Mouse (Mus musculus): ENCODE measurements around the gene Myh2. TPM values are rescaled to one million over a fixed set of nuclear protein-coding genes. Genes with fewer than 3 reads are reported as not detected.

Myh2 gene
- polyA plus RNA-seq, 1 experiment from 2014 or later, result not detected

DNA sequence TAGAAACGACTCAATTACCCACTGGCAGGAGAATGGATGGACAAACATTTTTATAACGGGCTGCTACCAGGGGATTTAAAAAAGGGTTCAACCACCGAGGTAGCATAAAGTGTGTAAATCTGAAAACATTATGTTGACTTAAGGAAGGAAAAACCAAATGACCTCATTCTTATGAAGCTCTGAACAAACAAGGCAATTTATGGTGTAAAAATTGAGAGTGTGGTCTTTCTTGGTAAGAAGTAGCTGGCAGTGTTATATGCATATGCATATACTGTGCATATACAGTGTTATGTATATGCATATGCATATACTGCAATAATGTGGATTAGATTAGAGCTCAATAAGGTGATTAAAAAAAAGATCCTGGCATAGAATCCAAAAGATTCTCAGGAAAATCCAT is 19.7 kb upstream of the Myh2 start:
- no peak for DNase-seq (ENCODE audit: low spot score, missing footprints)
- WGBS, result 81% methylated on average over 3 of the region's 3 CpGs

GRCm38 (mm10) chr11:67151651-67152630 is 18.9 kb upstream of the Myh2 start:
- H3K9ac ChIP-seq (ENCODE audit: low read length), result no peak overlapping the region
- ATAC-seq (ENCODE audit: low FRiP score) (no peak), DNase-seq (ENCODE audit: low spot score, missing footprints) (no peak)
- no peak overlapping the region for H3K27ac ChIP-seq (ENCODE audit: low read depth, low read length)
- H3K36me3 ChIP-seq (ENCODE audit: control insufficient read depth, insufficient read depth, low read length), result no peaks in the 10 kb centered on the region
- no peak overlapping the region for H3K4me3 ChIP-seq (ENCODE audit: low read depth, low read length)
- no peaks in the 10 kb centered on the region for H3K9me3 ChIP-seq (ENCODE audit: control insufficient read depth, low read length)
- H3K4me2 ChIP-seq, result no peak overlapping the region
- WGBS, result 83% methylated on average over 16 of the region's 16 CpGs
- H3K27me3 ChIP-seq (ENCODE audit: control insufficient read depth, insufficient read depth, low read length), result no peaks in the 10 kb centered on the region
- H3K4me1 ChIP-seq (ENCODE audit: control insufficient read depth, insufficient read depth, low read length), result no peaks in the 10 kb centered on the region

More for the DNA sequence above, 19.7 kb upstream of the Myh2 start:
- Histone ChIP-seq H3K27me3 (ENCODE audit: control insufficient read depth, insufficient read depth, low read length) (no peaks in the 10 kb centered on the region), H3K9me3 (ENCODE audit: control insufficient read depth, low read length) (no peaks in the 10 kb centered on the region), H3K4me1 (ENCODE audit: control insufficient read depth, insufficient read depth, low read length) (no peaks in the 10 kb centered on the region), H3K9ac (ENCODE audit: low read length) (no peak overlapping the region), H3K4me2 (no peak overlapping the region), H3K36me3 (ENCODE audit: control insufficient read depth, insufficient read depth, low read length) (no peaks in the 10 kb centered on the region), H3K4me3 (ENCODE audit: low read depth, low read length) (no peak overlapping the region), H3K27ac (ENCODE audit: low read depth, low read length) (no peak overlapping the region)
- no peak for ATAC-seq (ENCODE audit: low FRiP score)

DNA sequence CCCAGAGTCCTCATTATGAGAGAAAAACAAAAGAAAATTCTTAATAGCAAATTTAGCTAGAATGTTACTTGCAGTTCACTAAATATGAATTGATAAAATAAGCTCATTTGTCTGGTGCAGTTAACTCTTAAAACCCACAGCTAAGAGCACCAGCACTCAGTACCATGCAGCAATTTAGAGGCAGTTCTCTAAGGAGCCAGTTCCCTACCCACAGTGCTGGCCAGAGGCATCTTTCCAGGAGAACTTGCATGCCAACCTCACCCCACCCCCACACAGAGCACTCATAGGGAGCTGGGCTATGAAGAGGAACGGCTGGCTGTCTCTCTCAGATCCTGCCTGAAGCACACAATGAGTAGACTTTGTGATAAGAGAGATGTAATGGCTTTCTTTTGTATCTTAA is 17.7 kb upstream of the Myh2 start:
- Histone ChIP-seq H3K4me3 (ENCODE audit: low read depth, low read length) (no peak overlapping the region), H3K27me3 (ENCODE audit: control insufficient read depth, insufficient read depth, low read length) (no peaks in the 10 kb centered on the region), H3K27ac (ENCODE audit: low read depth, low read length) (no peak overlapping the region), H3K9me3 (ENCODE audit: control insufficient read depth, low read length) (no peaks in the 10 kb centered on the region), H3K4me1 (ENCODE audit: control insufficient read depth, insufficient read depth, low read length) (no peaks in the 10 kb centered on the region), H3K36me3 (ENCODE audit: control insufficient read depth, insufficient read depth, low read length) (no peaks in the 10 kb centered on the region), H3K4me2 (no peak overlapping the region), H3K9ac (ENCODE audit: low read length) (no peak overlapping the region)
- no peak for DNase-seq (ENCODE audit: low spot score, missing footprints)
- 5% methylated on average over 1 of the region's 1 CpGs for WGBS
- no peak for ATAC-seq (ENCODE audit: low FRiP score)

- DNase-seq (ENCODE audit: low spot score, missing footprints) (no peak), ATAC-seq (ENCODE audit: low FRiP score) (no peak)
- Histone ChIP-seq H3K36me3 (ENCODE audit: control insufficient read depth, insufficient read depth, low read length) (no peaks in the 10 kb centered on the region), H3K4me1 (ENCODE audit: control insufficient read depth, insufficient read depth, low read length) (no peaks in the 10 kb centered on the region), H3K9ac (ENCODE audit: low read length) (no peak overlapping the region), H3K27ac (ENCODE audit: low read depth, low read length) (no peak overlapping the region), H3K9me3 (ENCODE audit: control insufficient read depth, low read length) (no peaks in the 10 kb centered on the region), H3K4me3 (ENCODE audit: low read depth, low read length) (no peak overlapping the region), H3K27me3 (ENCODE audit: control insufficient read depth, insufficient read depth, low read length) (no peaks in the 10 kb centered on the region), H3K4me2 (no peak overlapping the region)
- 85% methylated on average over 1 of the region's 1 CpGs for WGBS
These were observed 17.0 kb upstream of the Myh2 start for GRCm38 (mm10) chr11:67153843-67154242.

GRCm38 (mm10) chr11:67155650-67156049 is 15.2 kb upstream of the Myh2 start:
- whole genome bisulfite sequencing, result 90% methylated on average over 2 of the region's 2 CpGs
- Histone ChIP-seq H3K27me3 (ENCODE audit: control insufficient read depth, insufficient read depth, low read length) (no peaks in the 10 kb centered on the region), H3K4me2 (no peak overlapping the region), H3K9ac (ENCODE audit: low read length) (no peak overlapping the region), H3K4me3 (ENCODE audit: low read depth, low read length) (no peak overlapping the region), H3K36me3 (ENCODE audit: control insufficient read depth, insufficient read depth, low read length) (no peaks in the 10 kb centered on the region), H3K4me1 (ENCODE audit: control insufficient read depth, insufficient read depth, low read length) (no peaks in the 10 kb centered on the region), H3K27ac (ENCODE audit: low read depth, low read length) (no peak overlapping the region), H3K9me3 (ENCODE audit: control insufficient read depth, low read length) (no peaks in the 10 kb centered on the region)
- DNase-seq (ENCODE audit: low spot score, missing footprints) (no peak), ATAC-seq (ENCODE audit: low FRiP score) (no peak)

DNA sequence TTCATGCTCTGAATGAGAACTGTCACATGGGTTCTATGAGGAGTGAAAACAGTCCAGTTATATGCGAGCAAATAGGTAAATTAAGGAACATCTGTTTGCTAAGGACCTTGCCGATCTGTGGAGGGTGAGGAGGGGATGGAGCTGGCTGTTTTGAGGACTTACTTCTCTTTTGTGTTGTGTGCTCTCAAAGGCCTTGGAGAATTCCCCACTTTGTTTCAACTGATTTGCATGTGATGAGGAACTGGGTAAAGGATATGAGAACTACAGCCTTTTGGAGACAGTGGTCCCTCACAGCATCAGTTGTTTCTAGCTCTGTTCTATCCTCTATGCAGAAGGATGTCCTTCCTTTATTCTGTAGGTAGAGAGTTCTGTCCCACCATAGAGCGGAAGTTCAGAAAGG is 10.7 kb upstream of the Myh2 start:
- no peaks in the 10 kb centered on the region for H3K27me3 ChIP-seq (ENCODE audit: control insufficient read depth, insufficient read depth, low read length)
- ATAC-seq (ENCODE audit: low FRiP score), result no peak
- H3K9ac ChIP-seq (ENCODE audit: low read length), result no peak overlapping the region
- H3K4me2 ChIP-seq, result no peak overlapping the region
- H3K4me1 ChIP-seq (ENCODE audit: control insufficient read depth, insufficient read depth, low read length), result no peaks in the 10 kb centered on the region
- DNase-seq (ENCODE audit: low spot score, missing footprints), result no peak
- no peaks in the 10 kb centered on the region for H3K36me3 ChIP-seq (ENCODE audit: control insufficient read depth, insufficient read depth, low read length)
- H3K27ac ChIP-seq (ENCODE audit: low read depth, low read length), result no peak overlapping the region
- no peak overlapping the region for H3K4me3 ChIP-seq (ENCODE audit: low read depth, low read length)
- 87% methylated on average over 3 of the region's 3 CpGs for WGBS
- H3K9me3 ChIP-seq (ENCODE audit: control insufficient read depth, low read length), result no peaks in the 10 kb centered on the region

GRCm38 (mm10) chr11:67163701-67164100 is 7.1 kb upstream of the Myh2 start:
- ATAC-seq (ENCODE audit: low FRiP score) (no peak), DNase-seq (ENCODE audit: low spot score, missing footprints) (no peak)
- Histone ChIP-seq H3K4me2 (no peak overlapping the region), H3K4me3 (ENCODE audit: low read depth, low read length) (no peak overlapping the region), H3K9me3 (ENCODE audit: control insufficient read depth, low read length) (no peaks in the 10 kb centered on the region), H3K36me3 (ENCODE audit: control insufficient read depth, insufficient read depth, low read length) (no peaks in the 10 kb centered on the region), H3K4me1 (ENCODE audit: control insufficient read depth, insufficient read depth, low read length) (no peaks in the 10 kb centered on the region), H3K9ac (ENCODE audit: low read length) (no peak overlapping the region), H3K27ac (ENCODE audit: low read depth, low read length) (no peak overlapping the region), H3K27me3 (ENCODE audit: control insufficient read depth, insufficient read depth, low read length) (no peaks in the 10 kb centered on the region)
- WGBS, result 70% methylated on average over 4 of the region's 4 CpGs

GRCm38 (mm10) chr11:67164851-67165250 is 6.0 kb upstream of the Myh2 start:
- Histone ChIP-seq H3K27ac (ENCODE audit: low read depth, low read length) (no peak overlapping the region), H3K9ac (ENCODE audit: low read length) (no peak overlapping the region), H3K4me1 (ENCODE audit: control insufficient read depth, insufficient read depth, low read length) (no peaks in the 10 kb centered on the region), H3K36me3 (ENCODE audit: control insufficient read depth, insufficient read depth, low read length) (no peaks in the 10 kb centered on the region), H3K27me3 (ENCODE audit: control insufficient read depth, insufficient read depth, low read length) (no peaks in the 10 kb centered on the region), H3K4me3 (ENCODE audit: low read depth, low read length) (no peak overlapping the region), H3K9me3 (ENCODE audit: control insufficient read depth, low read length) (no peaks in the 10 kb centered on the region), H3K4me2 (no peak overlapping the region)
- no peak for DNase-seq (ENCODE audit: low spot score, missing footprints)
- ATAC-seq (ENCODE audit: low FRiP score), result no peak
- 68% methylated on average over 5 of the region's 5 CpGs for WGBS

GRCm38 (mm10) chr11:67169301-67169700 is 1.5 kb upstream of the Myh2 start:
- no peak overlapping the region for H3K27ac ChIP-seq (ENCODE audit: low read depth, low read length)
- no peaks in the 10 kb centered on the region for H3K9me3 ChIP-seq (ENCODE audit: control insufficient read depth, low read length)

More at GRCm38 (mm10) chr11:67169301-67169700, 1.5 kb upstream of the Myh2 start:
- no peaks in the 10 kb centered on the region for H3K27me3 ChIP-seq (ENCODE audit: control insufficient read depth, insufficient read depth, low read length)
- 50% methylated on average over 5 of the region's 5 CpGs for WGBS
- DNase-seq (ENCODE audit: low spot score, missing footprints), result no peak
- no peaks in the 10 kb centered on the region for H3K36me3 ChIP-seq (ENCODE audit: control insufficient read depth, insufficient read depth, low read length)
- H3K4me3 ChIP-seq (ENCODE audit: low read depth, low read length), result no peak overlapping the region
- H3K9ac ChIP-seq (ENCODE audit: low read length), result no peak overlapping the region
- H3K4me2 ChIP-seq, result no peak overlapping the region
- H3K4me1 ChIP-seq (ENCODE audit: control insufficient read depth, insufficient read depth, low read length), result no peaks in the 10 kb centered on the region
- ATAC-seq (ENCODE audit: low FRiP score), result no peak
